Mouse (Mus musculus): ENCODE data around the gene Lenep. TPM values are rescaled to one million over a fixed set of nuclear protein-coding genes. Genes with fewer than 3 reads are reported as not detected.
"Not testable (repeated sequence)": the region's sequence is repeated elsewhere in the genome, so short reads cannot be mapped to it uniquely, and the experiment has no call there.

Lenep gene
- polyA plus RNA-seq, 1 experiment from 2014 or later, result not detected

- Histone ChIP-seq H3K4me1 (replicated peaks; ENCODE audit: control insufficient read depth, insufficient read depth, low read length) (0 out of 2 replicates have a peak, but pooled peaks cover under 1% of the 10 kb centered on the region), H3K36me3 (ENCODE audit: control insufficient read depth, insufficient read depth) (peaks cover 34% of the 10 kb centered on the region), H3K4me2 (replicated peaks; ENCODE audit: low read depth) (peak within 1 kb of the TSS; percentile 77), H3K27ac (ENCODE audit: low read depth, low read length) (peak within 1 kb of the TSS; percentile 74), H3K27me3 (replicated peaks; ENCODE audit: control insufficient read depth, insufficient read depth, low read length) (no peaks in the 10 kb centered on the region), H3K9me3 (ENCODE audit: control insufficient read depth) (no peaks in the 10 kb centered on the region), H3K4me3 (ENCODE audit: low read depth, low read length) (peak within 1 kb of the TSS; percentile 52), H3K9ac (ENCODE audit: low read depth, low read length) (peak within 1 kb of the TSS; percentile 53)
- 5% methylated on average over 16 of the region's 16 CpGs for WGBS
- TF ChIP-seq CTCF (IDR thresholded peaks at IDR 0.05; ENCODE audit: low read depth), result no peak
- peak; percentile 73 for ATAC-seq
Observed at GRCm38 (mm10) chr3:89436176-89437113, 33.9 kb upstream of the Lenep start, which contains the start of gene Pbxip1. Gene Pbxip1 (plus strand): TSS chr3:89436706.

DNA sequence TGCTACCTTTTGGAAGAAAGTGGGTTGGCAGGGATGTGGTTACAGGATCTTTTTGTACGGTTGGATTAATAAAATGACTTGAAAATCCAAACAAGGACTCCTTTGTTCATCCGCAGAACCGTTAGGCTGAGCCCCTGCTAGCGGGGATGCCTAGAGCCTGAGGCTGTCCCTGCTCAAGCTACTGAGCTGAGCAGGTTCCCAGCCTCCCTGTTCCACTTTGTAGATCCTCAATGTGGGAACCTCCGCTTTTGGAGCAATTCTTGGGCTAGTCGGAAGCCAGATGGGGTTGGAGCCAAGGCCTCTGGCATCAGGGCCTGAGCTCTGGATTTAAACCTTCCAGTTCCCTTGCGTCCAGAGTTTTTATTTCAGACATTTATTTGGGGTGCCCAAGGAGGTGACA, 32.4 kb upstream of the Lenep start:
- ATAC-seq, result no peak
- 78% methylated on average over 7 of the region's 7 CpGs for WGBS
- H3K27me3 ChIP-seq (replicated peaks; ENCODE audit: control insufficient read depth, insufficient read depth, low read length), result no peaks in the 10 kb centered on the region

DNA sequence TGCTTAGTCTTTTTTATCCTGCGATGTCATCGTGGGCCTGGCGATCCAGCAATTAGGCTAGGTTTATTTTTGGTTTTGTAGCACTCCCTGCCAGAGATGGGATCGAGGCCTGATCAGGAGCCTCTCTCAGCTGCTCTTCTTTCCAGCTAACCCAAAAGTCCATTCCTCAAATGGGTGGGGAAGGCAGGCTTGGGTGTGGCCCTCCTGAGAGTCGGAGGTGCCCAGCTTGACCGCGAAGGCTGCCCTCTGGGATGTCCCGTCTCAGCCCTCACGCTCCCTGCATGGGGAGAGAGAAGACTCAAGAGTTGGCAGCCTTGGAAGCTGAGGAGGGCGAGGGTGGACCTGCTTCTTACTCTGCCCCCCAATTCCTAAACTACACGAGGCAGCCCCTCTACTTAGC, 31.9 kb upstream of the Lenep start:
- H3K4me2 ChIP-seq (replicated peaks; ENCODE audit: low read depth), result no peak overlapping the region
- H3K36me3 ChIP-seq (ENCODE audit: control insufficient read depth, insufficient read depth), result peaks cover 23% of the 10 kb centered on the region
- H3K27me3 ChIP-seq (replicated peaks; ENCODE audit: control insufficient read depth, insufficient read depth, low read length), result no peaks in the 10 kb centered on the region
- TF ChIP-seq CTCF (IDR thresholded peaks at IDR 0.05; ENCODE audit: low read depth), result no peak
- no peak for ATAC-seq
- H3K4me3 ChIP-seq (ENCODE audit: low read depth, low read length), result no peak overlapping the region
- H3K4me1 ChIP-seq (replicated peaks; ENCODE audit: control insufficient read depth, insufficient read depth, low read length), result 0 out of 2 replicates have a peak, but pooled peaks cover 7% of the 10 kb centered on the region
- H3K9ac ChIP-seq (ENCODE audit: low read depth, low read length), result no peak overlapping the region
- no peaks in the 10 kb centered on the region for H3K9me3 ChIP-seq (ENCODE audit: control insufficient read depth)
- 75% methylated on average over 11 of the region's 11 CpGs for WGBS
- H3K27ac ChIP-seq (ENCODE audit: low read depth, low read length), result no peak overlapping the region

More for the DNA sequence above, 32.4 kb upstream of the Lenep start:
- no peaks in the 10 kb centered on the region for H3K9me3 ChIP-seq (ENCODE audit: control insufficient read depth)
- peaks cover 27% of the 10 kb centered on the region for H3K36me3 ChIP-seq (ENCODE audit: control insufficient read depth, insufficient read depth)
- no peak overlapping the region for H3K27ac ChIP-seq (ENCODE audit: low read depth, low read length)
- H3K4me2 ChIP-seq (replicated peaks; ENCODE audit: low read depth), result no peak overlapping the region
- H3K4me3 ChIP-seq (ENCODE audit: low read depth, low read length), result no peak overlapping the region
- 0 out of 2 replicates have a peak, but pooled peaks cover 7% of the 10 kb centered on the region for H3K4me1 ChIP-seq (replicated peaks; ENCODE audit: control insufficient read depth, insufficient read depth, low read length)
- no peak for TF ChIP-seq CTCF (IDR thresholded peaks at IDR 0.05; ENCODE audit: low read depth)
- no peak overlapping the region for H3K9ac ChIP-seq (ENCODE audit: low read depth, low read length)

DNA sequence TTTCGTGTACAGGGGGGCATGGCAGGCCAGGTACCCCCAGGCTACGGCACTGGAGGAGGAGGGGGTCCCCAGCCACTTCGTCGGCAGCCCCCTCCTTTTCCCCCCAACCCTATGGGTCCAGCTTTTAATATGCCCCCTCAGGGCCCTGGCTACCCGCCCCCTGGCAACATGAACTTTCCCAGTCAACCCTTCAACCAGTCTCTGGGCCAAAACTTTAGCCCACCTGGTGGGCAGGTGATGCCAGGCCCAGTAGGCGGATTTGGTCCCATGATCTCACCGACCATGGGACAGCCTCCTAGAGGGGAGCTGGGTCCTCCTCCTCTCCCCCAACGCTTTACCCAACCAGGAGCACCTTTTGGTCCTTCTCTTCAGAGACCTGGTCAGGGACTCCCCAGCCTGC, 30.0 kb upstream of the Lenep start:
- TF ChIP-seq CTCF (IDR thresholded peaks at IDR 0.05; ENCODE audit: low read depth), result no peak
- Histone ChIP-seq H3K4me1 (replicated peaks; ENCODE audit: control insufficient read depth, insufficient read depth, low read length) (0 out of 2 replicates have a peak, but pooled peaks cover 7% of the 10 kb centered on the region), H3K27me3 (replicated peaks; ENCODE audit: control insufficient read depth, insufficient read depth, low read length) (no peaks in the 10 kb centered on the region), H3K9ac (ENCODE audit: low read depth, low read length) (no peak overlapping the region), H3K9me3 (ENCODE audit: control insufficient read depth) (no peaks in the 10 kb centered on the region), H3K4me2 (replicated peaks; ENCODE audit: low read depth) (no peak overlapping the region), H3K36me3 (ENCODE audit: control insufficient read depth, insufficient read depth) (peaks cover 27% of the 10 kb centered on the region), H3K27ac (ENCODE audit: low read depth, low read length) (no peak overlapping the region), H3K4me3 (ENCODE audit: low read depth, low read length) (no peak overlapping the region)
- ATAC-seq, result no peak
- WGBS, result 95% methylated on average over 8 of the region's 8 CpGs

- no peaks in the 10 kb centered on the region for H3K27me3 ChIP-seq (replicated peaks; ENCODE audit: control insufficient read depth, insufficient read depth, low read length)
- peak within 1 kb of the TSS; percentile 91 for H3K4me2 ChIP-seq (replicated peaks; ENCODE audit: low read depth)
- 2% methylated on average over 65 of the region's 68 CpGs for WGBS
- H3K27ac ChIP-seq (ENCODE audit: low read depth, low read length), result peak within 1 kb of the TSS; percentile 71
- H3K4me1 ChIP-seq (replicated peaks; ENCODE audit: control insufficient read depth, insufficient read depth, low read length), result 0 out of 2 replicates have a peak, but pooled peaks cover 7% of the 10 kb centered on the region
- peaks cover 42% of the 10 kb centered on the region for H3K36me3 ChIP-seq (ENCODE audit: control insufficient read depth, insufficient read depth)
- TF ChIP-seq CTCF (IDR thresholded peaks at IDR 0.05; ENCODE audit: low read depth), result no peak
- ATAC-seq, result peak; percentile 97
- no peaks in the 10 kb centered on the region for H3K9me3 ChIP-seq (ENCODE audit: control insufficient read depth)
- H3K4me3 ChIP-seq (ENCODE audit: low read depth, low read length), result peak within 1 kb of the TSS; percentile 94
- H3K9ac ChIP-seq (ENCODE audit: low read depth, low read length), result peak within 1 kb of the TSS; percentile 91
Observed at GRCm38 (mm10) chr3:89430171-89431159, 27.9 kb upstream of the Lenep start, which contains the start of gene Pygo2. Gene Pygo2 (plus strand): TSS chr3:89430214.

DNA sequence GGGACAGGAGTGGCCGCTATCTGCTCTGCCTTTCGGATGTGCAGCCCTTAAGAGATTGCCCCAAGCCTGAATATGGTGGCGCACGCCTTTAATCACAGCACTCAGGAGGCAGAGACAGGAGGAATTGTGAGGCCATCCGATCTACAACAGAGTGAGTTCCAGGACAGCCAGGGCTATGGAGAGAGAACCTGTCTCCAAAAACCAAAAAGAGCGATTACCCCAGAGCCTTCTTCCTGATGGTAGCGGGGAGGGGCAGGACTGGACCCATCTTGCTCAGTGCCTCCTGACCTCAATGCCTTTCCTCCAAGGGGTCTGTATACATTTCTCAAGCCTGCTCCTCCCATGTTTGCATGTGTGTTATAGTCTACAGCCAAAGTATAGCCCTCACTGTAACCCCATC, 26.4 kb upstream of the Lenep start:
- not testable (repeated sequence) for H3K27me3 ChIP-seq (replicated peaks; ENCODE audit: control insufficient read depth, insufficient read depth, low read length); H3K27ac ChIP-seq (ENCODE audit: low read depth, low read length); H3K4me3 ChIP-seq (ENCODE audit: low read depth, low read length); H3K4me2 ChIP-seq (replicated peaks; ENCODE audit: low read depth); H3K4me1 ChIP-seq (replicated peaks; ENCODE audit: control insufficient read depth, insufficient read depth, low read length); H3K9me3 ChIP-seq (ENCODE audit: control insufficient read depth); ATAC-seq; H3K9ac ChIP-seq (ENCODE audit: low read depth, low read length)
- peaks cover 45% of the 10 kb centered on the region for H3K36me3 ChIP-seq (ENCODE audit: control insufficient read depth, insufficient read depth)
- 92% methylated on average over 7 of the region's 7 CpGs for WGBS

Measured in intestine, postnatal 0 days (tissue).